Mouse (Mus musculus) liver, postnatal 0 days (tissue): Measurements from ENCODE around the gene Cdk19.

Source experiments
- CTCF ChIP-seq: sonication (generic); IDR thresholded peaks from 2 replicates; pipeline ENCODE4 v1.5.1; 2016; ENCODE audit warnings: antibody characterized with exemption, low read depth
- EP300 ChIP-seq: IDR thresholded peaks from 2 replicates; pipeline ENCODE4 v1.6.1; 2016; ENCODE audit warnings: antibody characterized with exemption, low read depth, mild to moderate bottlenecking

DNA sequence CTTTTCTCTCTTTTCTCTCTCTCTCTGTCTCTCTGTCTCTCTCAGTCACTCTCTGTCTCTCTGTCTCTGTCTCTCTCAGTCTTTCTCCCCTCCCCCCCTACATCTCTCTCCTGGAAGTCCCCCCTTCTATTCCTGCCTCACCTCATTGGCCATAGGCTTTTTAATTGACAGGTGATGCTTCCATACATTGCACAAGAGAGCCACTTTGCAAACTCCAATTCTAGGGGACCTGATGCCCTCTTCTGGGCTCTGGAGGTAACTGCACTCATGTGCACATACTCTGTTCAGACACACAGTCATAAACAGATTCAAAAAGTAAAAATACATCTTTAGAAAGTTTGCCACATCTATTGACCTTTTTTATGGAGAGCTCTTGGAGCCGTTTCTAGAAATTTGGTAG lies 9.1 kb upstream of the Cdk19 start:
- TF ChIP-seq CTCF, result peak; percentile 43
- TF ChIP-seq EP300, result no peak
